Mouse (Mus musculus) adrenal gland, adult (tissue): ENCODE measurements around the gene Socs1.
A peak's percentile ranks its signal among the peaks of the same experiment; 100 is the strongest.
"Not testable (repeated sequence)": the region's sequence is repeated elsewhere in the genome, so short reads cannot be mapped to it uniquely, and the experiment has no call there.

ENCODE experiments used
- DNase-seq, 2 experiments: peaks; one replicate each; pipeline ENCODE4 v3.0.0; 2022 to 2023; ENCODE audit warnings: low spot score in 1 of 2; ENCODE audit not compliant: inconsistent age in 2 of 2

Socs1 gene

DNA sequence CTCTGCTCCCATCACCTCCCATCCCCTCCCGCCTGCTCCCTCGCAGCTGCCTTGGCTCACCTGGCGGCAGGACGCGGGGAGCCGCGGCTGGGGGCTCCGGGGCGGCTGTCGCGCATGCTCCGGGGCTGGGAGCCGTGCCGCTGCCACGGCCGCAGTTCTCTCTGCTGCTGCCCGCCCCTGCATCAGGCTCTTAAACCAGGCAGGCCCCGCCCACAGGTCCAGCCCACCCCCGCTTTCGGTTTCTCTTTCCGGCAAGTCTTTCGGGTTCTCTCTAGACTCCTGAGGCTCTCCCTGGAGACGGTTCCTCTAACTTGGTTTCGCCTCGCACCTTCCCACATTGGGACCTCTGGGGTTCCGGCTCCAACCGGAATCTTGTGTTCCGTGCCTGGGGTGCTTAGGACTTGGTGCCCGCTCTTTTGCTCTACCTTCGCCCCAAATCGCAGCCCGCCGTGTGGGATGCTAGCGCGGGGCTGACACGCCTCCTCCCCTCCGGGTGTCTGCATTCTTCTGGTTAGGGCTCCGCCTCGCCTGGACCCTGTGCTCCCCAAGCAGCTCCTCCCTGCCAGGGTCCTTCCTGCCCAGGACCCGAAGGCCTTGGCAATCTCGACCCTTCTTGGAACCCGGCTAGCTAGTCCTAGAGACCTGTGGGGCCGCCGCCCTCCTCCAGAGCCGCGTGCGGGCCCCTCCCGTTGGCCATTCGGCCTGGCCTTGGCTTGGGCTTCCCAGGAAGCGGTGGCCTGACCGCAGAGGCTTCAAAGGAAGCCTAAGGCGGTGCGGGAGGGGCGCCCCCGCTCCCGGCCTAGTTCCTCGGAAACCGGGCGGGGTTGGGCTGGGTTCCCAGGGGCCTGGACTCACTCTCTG, at the start of gene Socs1:
Gene Socs1 (minus strand): TSS at position 166 of the 861 bp plus-strand sequence.
- peak; percentile 93 to 99 for DNase-seq

DNA sequence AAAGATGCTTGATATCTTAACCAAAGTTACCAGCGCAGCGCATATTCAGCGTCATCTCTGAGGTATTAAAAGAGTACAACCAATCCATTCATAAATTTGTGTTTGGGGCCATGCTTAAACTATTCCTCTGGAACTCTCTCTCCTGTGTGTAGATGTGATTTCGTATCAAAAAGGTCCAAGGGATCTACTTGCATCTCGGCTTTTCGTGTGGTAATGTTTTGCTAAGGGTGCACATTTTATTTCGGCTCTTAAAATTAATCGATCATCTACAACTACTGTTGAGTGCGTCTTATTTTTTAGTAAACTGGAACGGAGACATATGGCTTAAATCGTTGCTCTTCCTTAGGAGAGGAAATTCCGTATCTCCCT, 49.2 kb upstream of the Socs1 start:
- no peak for DNase-seq

- no peak for DNase-seq
Observed at GRCm38 (mm10) chr16:10828461-10828805, 43.1 kb upstream of the Socs1 start.

- DNase-seq, result no peak
Observed at GRCm38 (mm10) chr16:10827766-10828460, 42.6 kb upstream of the Socs1 start.

DNA sequence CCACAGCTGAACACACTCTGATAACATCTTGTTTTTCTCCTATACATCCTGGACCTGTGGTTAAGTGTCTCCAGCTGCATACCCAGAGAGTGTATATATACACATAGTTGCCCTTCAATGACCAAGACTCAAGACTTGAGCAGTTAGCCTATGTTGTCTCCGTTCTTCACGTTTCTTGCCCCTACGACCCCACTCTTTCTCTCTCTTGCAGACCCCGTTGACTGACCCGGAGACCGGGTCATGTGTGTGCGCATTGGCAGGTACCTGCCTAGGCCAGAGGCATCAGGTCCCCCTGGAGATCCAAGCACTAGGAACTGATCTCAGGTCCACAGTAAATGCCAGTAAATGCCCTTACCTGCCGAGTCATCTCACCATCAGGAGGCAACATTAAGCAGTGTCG, 41.9 kb upstream of the Socs1 start:
- DNase-seq, result no peak

DNA sequence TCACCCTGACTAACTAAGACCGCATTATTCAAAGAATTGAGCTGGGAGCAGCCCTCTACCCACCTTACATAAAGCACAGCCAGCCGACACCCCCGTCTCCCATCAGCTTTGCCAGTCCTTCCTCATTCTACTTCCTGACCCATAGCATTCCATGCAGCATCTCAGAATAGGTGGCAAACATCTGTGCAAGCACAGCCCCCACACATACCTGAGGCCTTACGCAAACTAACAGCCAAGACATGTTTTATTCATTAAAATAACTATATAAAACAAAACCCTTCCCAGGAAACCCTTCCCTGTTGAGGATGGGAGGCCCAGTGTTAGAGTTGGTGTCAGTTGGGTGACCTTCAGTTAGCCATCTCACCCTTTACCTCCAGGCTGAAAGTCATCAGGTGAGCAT, 40.5 kb upstream of the Socs1 start:
- no peak for DNase-seq

DNA sequence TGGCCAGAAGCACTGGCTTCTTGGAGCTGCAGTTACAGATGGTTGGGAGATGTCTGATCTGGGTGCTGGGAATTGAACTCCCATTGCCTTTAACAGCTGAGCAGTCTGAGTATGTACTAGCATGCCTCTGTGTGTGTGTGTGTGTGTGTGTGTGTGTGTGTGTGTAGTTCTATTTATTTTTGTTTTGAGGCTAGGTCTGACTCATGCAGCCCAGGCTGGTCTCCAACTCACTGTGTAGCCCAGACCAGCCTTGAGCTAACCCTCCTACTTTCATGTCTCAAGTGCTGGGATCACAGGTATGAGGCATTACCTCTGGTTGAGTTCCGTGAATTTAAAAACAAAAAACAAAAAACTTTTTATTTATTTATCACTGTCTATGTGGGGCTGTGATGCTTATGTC, 39.2 kb upstream of the Socs1 start:
- DNase-seq, result no peak

GRCm38 (mm10) chr16:10821387-10821786, 36.1 kb upstream of the Socs1 start:
- DNase-seq, result no peak

GRCm38 (mm10) chr16:10819966-10820365, 34.6 kb upstream of the Socs1 start:
- no peak for DNase-seq

GRCm38 (mm10) chr16:10818579-10819135, 33.3 kb upstream of the Socs1 start:
- DNase-seq, result no peak

GRCm38 (mm10) chr16:10814864-10815263, 29.5 kb upstream of the Socs1 start:
- peak; percentile 41 to 77 for DNase-seq

- no peak for DNase-seq
Observed at GRCm38 (mm10) chr16:10813726-10814125, 28.4 kb upstream of the Socs1 start.

GRCm38 (mm10) chr16:10812865-10813371, 27.6 kb upstream of the Socs1 start, which contains the start of gene Gm11172:
TSS of gene Gm11172 (plus strand) at chr16:10812915.
- DNase-seq, result no peak

DNA sequence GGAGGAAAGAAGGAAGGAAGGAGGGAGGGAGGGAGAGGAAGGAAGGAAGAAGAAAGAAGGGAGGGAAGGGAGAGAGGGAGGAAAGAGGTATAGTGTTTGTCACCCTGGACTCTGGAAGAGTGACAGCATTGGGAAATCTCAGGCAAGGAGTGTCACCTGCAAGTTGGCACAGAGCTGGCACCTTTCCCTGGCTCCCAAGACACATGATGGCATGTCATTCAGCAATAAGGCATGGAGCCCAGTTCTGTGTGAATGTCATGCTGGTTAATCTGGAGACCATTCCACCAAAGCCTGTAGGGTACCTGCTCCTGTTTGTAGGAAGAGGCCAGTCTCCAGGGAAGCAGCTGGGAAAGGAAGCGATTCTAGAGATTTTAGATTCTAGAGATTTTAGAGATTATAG, 25.0 kb upstream of the Socs1 start:
- DNase-seq, result no peak

DNA sequence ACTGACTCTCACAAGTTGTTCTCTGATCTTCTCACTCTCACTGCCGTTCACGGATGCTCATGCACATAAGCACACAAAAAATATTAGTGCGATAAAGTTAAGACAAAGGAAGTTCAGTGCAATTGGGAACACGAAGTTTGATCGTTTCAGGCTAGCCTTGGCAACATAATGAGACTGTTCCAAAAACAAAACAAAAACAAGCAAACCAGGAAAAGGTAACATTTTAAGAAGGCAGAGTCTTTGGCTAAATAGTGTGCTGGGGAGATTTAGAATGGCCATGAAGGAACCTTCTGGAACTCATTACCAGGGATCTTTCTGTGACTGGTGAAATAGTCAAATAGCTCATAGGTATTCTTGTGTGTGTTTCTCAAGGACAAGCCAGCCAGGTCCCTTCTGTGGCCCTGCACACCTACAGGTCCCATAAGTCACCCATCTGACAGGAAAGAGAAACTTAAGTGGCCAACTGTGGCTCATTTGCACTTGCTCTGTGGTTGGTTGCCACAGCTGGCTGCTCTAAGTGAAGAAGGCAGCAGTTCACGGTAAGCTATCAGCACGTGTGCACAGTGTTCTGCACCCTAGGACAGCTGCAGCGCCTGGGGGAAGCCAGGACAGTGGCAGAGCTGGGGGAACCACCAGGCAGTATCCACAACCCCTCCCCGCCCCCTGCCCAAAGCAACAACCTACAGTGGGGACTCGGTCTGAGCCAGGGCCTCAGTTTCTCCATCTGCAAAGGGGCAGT, 20.6 kb upstream of the Socs1 start, which contains the start of gene Prm1:
Gene Prm1 (minus strand): TSS at position 51 of the 739 bp plus-strand sequence.
- no peak for DNase-seq

- not testable (repeated sequence) for DNase-seq
Observed at GRCm38 (mm10) chr16:10802420-10802819, 17.1 kb upstream of the Socs1 start.

DNA sequence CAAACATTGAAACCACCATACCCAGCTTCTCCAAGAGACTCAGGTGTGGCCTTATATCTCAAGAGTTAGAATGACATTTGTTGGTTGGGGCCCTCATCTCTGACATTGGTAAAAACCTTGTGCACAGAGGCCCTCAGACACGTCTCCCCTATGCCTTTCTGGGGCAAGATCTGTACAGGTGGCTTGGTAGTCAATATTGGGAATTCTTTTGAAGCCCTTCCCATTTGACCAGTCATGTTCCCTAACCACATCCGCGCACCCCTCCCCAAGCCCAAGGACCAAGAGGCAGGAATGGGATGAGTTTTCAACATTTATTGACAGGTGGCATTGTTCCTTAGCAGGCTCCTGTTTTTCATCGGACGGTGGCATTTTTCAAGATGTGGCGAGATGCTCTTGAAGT, 10.7 kb upstream of the Socs1 start, which contains the start of gene Prm2:
Gene Prm2 (minus strand): TSS at position 101 of the 400 bp plus-strand sequence.
- no peak for DNase-seq

- no peak for DNase-seq
Observed at GRCm38 (mm10) chr16:10790702-10791101, 5.4 kb upstream of the Socs1 start, which contains the start of gene Prm3. TSS of gene Prm3 (minus strand) at chr16:10790914.

DNA sequence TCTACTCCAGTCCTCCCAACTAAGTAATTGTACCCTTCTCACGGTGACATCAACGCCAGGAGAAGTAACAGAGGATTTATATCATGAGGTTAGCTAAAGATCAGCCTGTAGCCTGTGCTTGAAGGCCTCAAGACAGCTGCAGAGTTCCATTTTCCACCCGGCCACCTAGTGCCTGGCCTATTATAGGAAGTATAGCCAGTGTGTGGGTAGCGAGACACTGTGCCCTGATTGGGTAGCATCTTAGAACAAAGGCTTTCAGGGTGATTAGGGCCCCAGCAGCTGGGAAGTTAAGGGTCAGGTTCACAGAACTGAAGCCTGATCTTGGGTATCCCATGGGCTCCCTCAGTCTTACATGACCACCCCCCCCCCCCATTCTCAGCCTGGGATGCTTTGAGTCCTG, 3.5 kb upstream of the Socs1 start:
- no peak for DNase-seq

DNA sequence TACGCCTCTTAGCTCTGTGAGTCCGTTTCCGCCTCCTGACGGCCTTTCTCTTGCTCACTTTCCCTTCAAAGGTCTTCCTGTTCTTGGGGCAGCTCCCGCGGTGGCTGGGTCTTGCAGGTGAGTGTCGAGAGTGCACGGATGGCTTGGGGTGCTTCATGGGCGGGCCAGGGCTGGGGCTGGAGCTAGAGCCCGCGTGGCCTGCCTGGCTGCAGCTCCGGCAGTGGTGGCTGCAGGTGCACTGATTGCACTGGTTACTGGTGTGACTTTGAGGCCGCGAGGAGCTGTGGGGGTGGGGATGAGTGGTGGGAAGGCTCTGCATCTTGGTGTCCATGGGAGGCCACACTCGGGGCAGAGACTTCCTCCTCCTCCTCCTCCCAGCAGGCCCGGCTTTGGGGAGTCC, 2.9 kb upstream of the Socs1 start, which contains the start of gene Tnp2:
Gene Tnp2 (minus strand): TSS at position 390 of the 400 bp plus-strand sequence.
- DNase-seq, result no peak

GRCm38 (mm10) chr16:10787548-10788058, 2.3 kb upstream of the Socs1 start:
- DNase-seq, result no peak
